Mouse (Mus musculus) cerebellum, postnatal 4 days (tissue): ENCODE data around the gene Rps19bp1.

Source experiments
- DNase-seq, 2 experiments: peaks; one replicate each; pipeline ENCODE4 v3.0.0; 2022; ENCODE audit warnings: low spot score in 2 of 2, mixed read lengths in 1 of 2

The Rps19bp1 gene

GRCm38 (mm10) chr15:80263610-80264575 lies at the start of gene Rps19bp1:
Gene Rps19bp1, minus strand, starts transcription at chr15:80264315.
- peak; percentile 82 to 86 for DNase-seq

DNA sequence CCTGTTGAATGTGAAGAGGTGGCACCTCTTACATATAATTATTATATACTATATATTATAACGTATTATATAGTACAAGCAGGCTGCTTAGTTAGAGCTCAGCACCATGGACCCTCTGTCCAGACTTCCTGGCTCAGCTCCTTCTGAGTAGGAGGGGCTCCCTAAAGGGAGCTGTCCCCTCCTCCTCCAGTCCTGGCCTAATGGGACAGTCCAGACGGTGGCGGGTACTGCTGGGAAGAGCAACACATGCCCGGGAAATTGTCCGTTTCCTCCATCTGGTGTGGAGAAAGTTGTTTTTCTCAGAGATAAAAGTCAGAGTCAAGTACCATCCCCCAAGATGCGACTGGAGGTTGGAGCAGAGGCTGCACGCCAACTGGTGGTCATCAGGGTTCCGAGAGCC lies 42.0 kb upstream of the Rps19bp1 start:
- DNase-seq: no peak

DNA sequence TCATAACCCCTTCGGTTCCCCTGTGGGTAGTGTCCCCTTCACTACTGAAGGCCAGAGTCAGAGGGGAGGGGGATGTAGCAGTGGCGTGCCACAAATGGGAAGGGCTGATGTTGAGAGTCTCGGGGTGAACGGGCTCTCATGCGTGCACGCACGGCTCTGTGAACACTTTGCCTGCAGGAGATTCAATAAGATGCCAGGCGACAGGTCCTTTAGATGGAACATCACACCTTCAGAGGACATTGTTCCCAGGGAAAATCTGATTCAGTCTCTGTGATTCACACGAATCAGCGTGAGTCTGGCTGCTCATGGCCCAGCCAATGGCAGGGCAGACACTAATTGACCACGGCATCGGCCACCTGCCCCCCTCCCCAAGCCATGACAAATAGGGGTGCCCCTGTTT lies 40.1 kb upstream of the Rps19bp1 start:
- no peak for DNase-seq

DNA sequence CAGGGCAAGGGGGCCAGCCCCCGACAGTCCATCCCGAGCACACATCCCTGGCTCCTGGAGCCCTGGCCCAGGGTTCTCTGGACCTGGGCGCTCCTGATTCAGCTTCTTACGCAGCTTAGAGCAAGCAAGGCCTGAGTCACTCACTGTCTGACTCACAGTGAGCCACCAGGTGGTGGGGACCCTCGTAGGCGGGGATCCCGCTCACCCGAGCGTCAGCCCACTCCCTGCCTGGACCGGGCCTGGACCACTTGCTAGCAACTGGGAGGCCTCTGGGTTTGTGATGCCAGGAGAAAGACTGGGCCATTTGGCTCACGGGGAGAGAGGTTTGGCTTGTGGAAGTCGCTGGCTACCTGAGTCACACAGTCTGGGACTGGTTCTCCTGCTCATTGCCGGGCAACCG lies 39.7 kb upstream of the Rps19bp1 start:
- no peak for DNase-seq

DNA sequence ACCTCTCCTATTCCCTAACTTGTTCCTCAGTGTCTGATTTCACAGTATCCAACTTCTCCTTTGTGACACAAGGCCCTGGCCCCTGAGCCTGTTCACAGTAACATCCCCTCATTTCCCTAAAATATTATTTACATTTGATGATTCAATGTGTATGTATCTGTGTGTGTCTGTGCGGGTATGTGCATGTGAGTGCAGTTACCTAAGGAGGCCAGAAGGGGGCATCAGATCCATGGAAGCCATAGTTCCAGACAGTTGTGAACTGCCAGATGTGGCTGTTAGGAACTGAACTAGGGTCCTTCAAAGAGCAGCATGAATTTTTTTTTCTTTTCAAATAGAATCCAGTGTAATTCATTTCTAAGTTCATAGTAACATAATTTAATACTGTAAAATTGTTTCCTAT lies 33.0 kb upstream of the Rps19bp1 start:
- no peak for DNase-seq

DNA sequence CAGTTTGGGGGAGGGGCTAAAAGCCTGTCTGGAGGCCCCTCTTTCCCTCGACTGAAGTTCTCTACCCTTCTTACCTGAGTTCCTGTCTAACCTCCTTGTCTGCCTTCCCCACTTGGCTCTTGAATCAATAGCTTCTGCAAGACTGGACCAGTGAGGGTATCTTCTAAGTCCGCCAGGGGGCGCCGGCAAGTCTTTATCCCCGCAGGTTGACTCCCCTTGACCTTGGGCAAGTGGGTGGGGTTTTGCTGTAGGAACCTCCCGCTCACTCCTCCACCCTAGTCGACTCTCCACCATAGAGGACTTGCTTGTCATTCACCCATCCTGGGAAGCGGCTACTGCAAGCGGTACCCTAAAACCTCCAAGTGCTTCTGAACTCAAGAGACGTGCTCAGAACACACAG lies 25.3 kb upstream of the Rps19bp1 start:
- peak in 1 of 2 experiments; percentile 60 for DNase-seq

GRCm38 (mm10) chr15:80288036-80288435 lies 23.9 kb upstream of the Rps19bp1 start:
- DNase-seq: peak in 1 of 2 experiments; percentile 14

DNA sequence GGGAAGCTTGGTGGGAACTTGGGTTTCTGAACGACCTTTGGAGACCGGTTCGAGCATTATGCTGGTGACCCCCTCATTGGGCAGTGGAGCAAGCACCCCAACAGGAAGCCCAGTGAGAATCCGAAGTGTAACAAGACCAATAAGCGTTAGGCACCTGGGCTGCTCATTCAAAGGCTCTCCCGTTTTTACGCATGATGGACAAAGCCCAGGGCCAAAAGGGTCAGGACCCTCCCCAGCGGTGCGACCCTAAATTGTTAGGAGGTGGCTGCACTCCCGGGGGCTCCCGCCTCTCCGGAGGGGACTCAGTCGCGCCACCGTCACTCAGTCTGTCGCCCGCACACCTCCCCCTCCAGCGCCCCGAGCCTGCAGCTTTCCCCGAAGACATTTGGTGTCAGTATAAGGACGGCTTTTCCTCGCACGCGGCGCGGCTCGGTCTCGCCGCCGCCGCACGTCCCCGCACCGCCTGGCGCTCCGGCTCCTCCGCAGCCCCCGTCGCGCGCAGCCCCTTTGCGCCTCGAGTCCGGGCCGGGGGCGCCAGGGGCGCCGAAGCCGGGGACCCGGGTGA lies 22.8 kb upstream of the Rps19bp1 start, which contains the start of gene Cacna1i:
Gene Cacna1i (plus strand): TSS at position 388 of the 565 bp plus-strand sequence.
- DNase-seq: peak; percentile 46

DNA sequence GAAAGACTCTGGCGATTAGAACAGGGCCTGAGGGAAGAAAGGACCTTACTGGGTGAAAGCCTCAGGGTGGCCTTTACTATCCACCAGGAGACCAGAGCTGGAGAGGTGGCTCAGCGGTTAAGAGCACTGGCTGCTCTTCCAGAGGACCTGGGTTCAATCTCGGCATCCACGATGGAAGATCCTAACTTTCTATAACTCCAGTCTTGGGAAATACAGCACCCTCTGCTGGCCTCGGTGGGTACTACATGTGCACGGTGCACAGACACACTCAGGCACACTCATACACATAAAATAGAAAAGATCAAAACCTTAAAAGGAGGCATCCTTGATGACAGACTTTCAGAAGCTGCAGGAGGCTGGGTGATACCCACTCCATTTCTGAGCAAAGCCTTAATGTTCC lies 16.5 kb upstream of the Rps19bp1 start:
- peak in 1 of 2 experiments; percentile 53 for DNase-seq

- no peak for DNase-seq
These were observed 14.9 kb upstream of the Rps19bp1 start for GRCm38 (mm10) chr15:80279053-80279452.

DNA sequence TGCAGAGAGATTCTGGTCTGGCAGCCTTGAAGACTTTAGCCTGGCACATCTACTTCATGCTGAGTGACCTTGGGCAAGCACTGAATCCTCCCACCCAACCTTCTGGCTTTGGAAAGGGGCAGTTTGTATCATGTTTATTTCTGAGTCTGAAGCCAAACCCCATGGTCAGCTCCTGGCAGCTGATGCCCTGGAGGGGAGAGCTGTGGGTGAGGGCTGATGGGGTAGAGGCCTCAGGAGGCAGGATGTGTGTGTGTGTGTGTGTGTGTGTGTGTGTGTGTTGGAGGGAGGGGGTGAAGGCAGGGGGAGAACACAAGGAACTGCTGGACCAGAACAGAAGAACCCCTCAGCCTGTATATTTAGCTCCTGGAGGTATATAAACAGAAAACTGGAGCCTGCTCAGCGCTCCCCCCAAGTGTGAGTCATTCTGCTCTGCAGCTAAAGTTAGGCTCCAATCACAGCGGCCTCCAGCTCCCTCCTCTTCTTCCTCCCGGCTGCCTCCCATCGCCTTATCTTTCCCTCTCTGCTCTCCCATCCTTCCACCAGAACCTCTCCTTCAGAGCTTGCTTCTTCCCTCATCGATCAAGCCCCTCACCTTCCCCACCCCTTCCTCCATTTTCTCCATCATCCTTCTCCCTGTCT lies 14.1 kb upstream of the Rps19bp1 start:
- no peak for DNase-seq

- peak in 1 of 2 experiments; percentile 36 for DNase-seq
These were observed 13.5 kb upstream of the Rps19bp1 start for GRCm38 (mm10) chr15:80277625-80278024.

DNA sequence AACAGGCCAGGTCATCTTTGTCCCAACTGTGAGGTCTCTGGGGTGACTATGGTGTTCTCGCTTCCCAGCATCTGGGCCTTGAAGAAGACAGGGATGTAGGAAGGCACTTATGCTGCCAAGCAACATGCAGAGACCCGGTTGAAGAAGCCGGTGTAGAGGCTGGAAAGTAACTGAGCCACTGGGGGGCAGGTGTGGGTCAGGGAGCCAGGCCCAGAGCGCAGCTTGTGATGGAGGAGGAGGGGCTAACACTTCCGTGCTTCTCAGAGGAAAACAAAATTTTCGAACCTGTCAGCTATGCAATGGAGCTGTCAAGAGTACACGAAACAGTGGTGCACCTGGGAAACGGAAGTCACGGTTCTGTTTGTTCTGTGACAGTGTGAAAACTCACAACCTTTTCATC lies 13.0 kb upstream of the Rps19bp1 start:
- DNase-seq: no peak

- DNase-seq: no peak
These were observed 7.8 kb upstream of the Rps19bp1 start for GRCm38 (mm10) chr15:80271858-80272396.

- DNase-seq: peak in 1 of 2 experiments; percentile 83
These were observed 2.2 kb upstream of the Rps19bp1 start for GRCm38 (mm10) chr15:80266281-80266680.

GRCm38 (mm10) chr15:80261100-80261499 lies 3.0 kb downstream of the Rps19bp1 start:
- DNase-seq: no peak

DNA sequence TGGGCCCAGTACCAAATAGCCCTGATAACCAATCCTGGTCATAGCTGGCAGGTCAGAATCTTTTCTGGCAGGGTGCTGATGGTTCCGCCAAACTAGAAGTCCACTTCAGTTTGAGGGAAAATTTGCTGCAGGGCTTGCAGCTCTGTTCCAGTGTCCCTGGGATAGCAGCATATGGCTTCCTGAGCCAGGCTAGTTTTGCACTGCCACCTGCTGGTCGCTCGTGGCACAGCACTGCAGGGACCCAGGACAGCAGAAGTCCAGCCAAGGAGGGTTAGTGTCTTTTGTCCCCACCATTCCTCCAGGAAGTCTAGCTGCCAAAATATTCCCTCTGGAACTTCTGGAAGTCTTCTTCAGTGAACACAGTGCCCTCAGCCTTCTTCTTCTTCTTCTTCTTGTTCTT lies 3.4 kb downstream of the Rps19bp1 start:
- DNase-seq: peak; percentile 77 to 90

- no peak for DNase-seq
These were observed 4.6 kb downstream of the Rps19bp1 start for GRCm38 (mm10) chr15:80259406-80260045.

DNA sequence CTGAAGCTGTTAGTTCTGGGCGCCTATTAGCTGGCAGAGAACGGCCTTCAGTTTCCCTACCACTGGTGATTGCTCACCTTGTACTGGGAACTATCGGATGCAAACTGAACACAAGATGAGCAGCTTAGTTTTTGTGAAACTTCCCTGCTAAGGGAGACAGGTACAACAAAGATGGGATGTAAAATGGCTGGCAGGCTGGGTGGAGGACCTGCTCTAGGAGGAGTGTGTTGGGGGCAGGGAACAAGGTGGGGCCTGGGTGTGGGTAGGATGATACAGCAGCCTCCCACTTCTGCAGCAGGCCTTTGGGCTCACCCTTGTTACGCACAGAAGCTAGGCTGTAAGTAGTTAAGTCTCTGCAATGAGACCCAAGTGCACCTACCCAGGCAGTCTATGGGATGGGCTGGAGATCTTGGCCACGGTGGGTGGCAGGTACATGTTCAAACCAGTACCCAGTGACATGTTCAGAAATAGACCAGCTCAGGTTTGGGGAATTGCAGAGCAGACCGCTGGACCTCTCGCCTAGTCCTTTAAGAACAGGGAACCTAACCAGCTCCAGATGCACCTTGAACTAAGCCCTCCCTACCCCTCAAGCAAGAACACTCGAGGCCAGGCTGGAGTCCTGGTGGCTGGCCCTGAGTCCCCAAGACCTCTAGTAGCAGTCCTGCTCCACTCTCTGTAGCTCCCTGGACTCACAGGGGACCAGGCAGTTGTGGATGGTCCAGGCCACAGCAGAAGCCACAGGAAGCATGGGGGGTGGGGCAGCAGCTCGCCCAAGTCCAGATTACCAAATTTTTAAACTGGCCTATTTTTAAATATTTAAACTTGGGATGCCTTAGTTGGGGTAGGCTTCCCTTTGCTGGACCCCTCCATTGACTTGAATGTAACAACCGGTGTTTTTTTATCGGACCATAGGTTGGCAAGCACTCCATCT lies 5.6 kb downstream of the Rps19bp1 start:
- DNase-seq: no peak

GRCm38 (mm10) chr15:80257602-80258239 lies 6.4 kb downstream of the Rps19bp1 start:
- DNase-seq: peak in 1 of 2 experiments; percentile 22
